Mouse (Mus musculus) MEL (cell line): ENCODE data around the gene Ttll8. TPM values are rescaled to one million over a fixed set of nuclear protein-coding genes. Genes with fewer than 3 reads are reported as not detected.

Experiments
- DNase-seq: peaks from one replicate; pipeline ENCODE4 v3.0.0; 2011; ENCODE audit warnings: low read depth, low spot score
- H3K27ac ChIP-seq: 2 replicates; pipeline ENCODE4 v1.5.1; 2012; ENCODE audit warnings: low read depth, mild to moderate bottlenecking, control low read depth, low read length, moderate library complexity; ENCODE audit not compliant: control insufficient read depth
- H3K27me3 ChIP-seq, 2 experiments: fragments of 150-350 bp in 1 of 2; sonication (generic) in 1 of 2; 2 replicates each; pipeline ENCODE4 v1.6.1; 2012; ENCODE audit warnings: low read length in 2 of 2, mild to moderate bottlenecking in 2 of 2, improper control_type of control experiment in 1 of 2, moderate library complexity in 1 of 2; ENCODE audit not compliant: insufficient read depth in 2 of 2, control insufficient read depth in 1 of 2
- H3K36me3 ChIP-seq, 2 experiments: 2 replicates each; pipeline ENCODE4 v1.6.1; 2012 to 2014; ENCODE audit warnings: low read length in 2 of 2, improper control_type of control experiment in 1 of 2, inconsistent platforms in 1 of 2, mild to moderate bottlenecking in 1 of 2; ENCODE audit not compliant: insufficient read depth in 2 of 2, control insufficient read depth in 1 of 2
- H3K4me1 ChIP-seq, 2 experiments: fragments of 150-350 bp in 1 of 2; sonication (generic) in 1 of 2; 2 replicates each; pipeline ENCODE4 v1.6.1; 2012; ENCODE audit warnings: low read length in 2 of 2, improper control_type of control experiment in 1 of 2, mild to moderate bottlenecking in 1 of 2; ENCODE audit not compliant: insufficient read depth in 2 of 2, control insufficient read depth in 1 of 2
- H3K4me3 ChIP-seq, 2 experiments: fragments of 150-350 bp in 1 of 2; sonication (generic) in 1 of 2; 2 replicates each; pipeline ENCODE4 v1.5.1; 2012; ENCODE audit warnings: low read depth in 2 of 2, low read length in 2 of 2, mild to moderate bottlenecking in 2 of 2, moderate library complexity in 2 of 2, control low read depth in 1 of 2, improper control_type of control experiment in 1 of 2; ENCODE audit not compliant: control insufficient read depth in 1 of 2, insufficient read depth in 1 of 2
- H3K79me2 ChIP-seq: 2 replicates; pipeline ENCODE4 v1.6.1; 2012; ENCODE audit warnings: mild to moderate bottlenecking, low read length, moderate library complexity; ENCODE audit not compliant: control insufficient read depth, poor library complexity, insufficient read depth
- H3K9ac ChIP-seq: 2 replicates; pipeline ENCODE4 v1.6.1; 2012; ENCODE audit warnings: low read depth, mild to moderate bottlenecking, control low read depth, low read length, moderate library complexity; ENCODE audit not compliant: control insufficient read depth, poor library complexity, severe bottlenecking
- H3K9me3 ChIP-seq: fragments of 150-350 bp; sonication (generic); replicated peaks from 2 replicates; pipeline ENCODE4 v1.6.1; 2012; ENCODE audit warnings: mild to moderate bottlenecking, low read length, improper control_type of control experiment, moderate library complexity; ENCODE audit not compliant: insufficient read depth
- ELF1 ChIP-seq: IDR thresholded peaks from 2 replicates; pipeline ENCODE4 v1.6.1; 2014; ENCODE audit warnings: low read depth, mild to moderate bottlenecking, inconsistent platforms, low read length, improper control_type of control experiment, moderate library complexity
- GATA1 ChIP-seq: IDR thresholded peaks from 2 replicates; pipeline ENCODE4 v1.6.1; 2011; ENCODE audit warnings: low read depth, low read length, improper control_type of control experiment
- HCFC1 ChIP-seq: IDR thresholded peaks from 2 replicates; pipeline ENCODE4 v1.6.1; 2012; ENCODE audit warnings: low read depth, mild to moderate bottlenecking, inconsistent platforms, low read length, improper control_type of control experiment, moderate library complexity
- KAT2A ChIP-seq: conservative IDR thresholded peaks from 2 replicates; pipeline ENCODE4 v1.6.1; 2012; ENCODE audit warnings: low read depth, low read length, improper control_type of control experiment, inconsistent platforms
- MAFK ChIP-seq: IDR thresholded peaks from 2 replicates; pipeline ENCODE4 v1.6.1; 2011; ENCODE audit warnings: low read depth, mild to moderate bottlenecking, low read length, improper control_type of control experiment, borderline replicate concordance
- MYB ChIP-seq: IDR thresholded peaks from 2 replicates; pipeline ENCODE4 v1.6.1; 2011; ENCODE audit warnings: mild to moderate bottlenecking, low read depth, low read length, improper control_type of control experiment
- NRF1 ChIP-seq: IDR thresholded peaks from 2 replicates; pipeline ENCODE4 v1.6.1; 2014; ENCODE audit warnings: low read depth, mild to moderate bottlenecking, inconsistent platforms, low read length, improper control_type of control experiment, moderate library complexity; ENCODE audit not compliant: poor library complexity, insufficient read depth, severe bottlenecking
- POLR2A ChIP-seq, 2 experiments: IDR thresholded peaks; 2 replicates each; pipeline ENCODE4 v1.6.1; 2011 to 2012; ENCODE audit warnings: low read length in 2 of 2, mild to moderate bottlenecking in 2 of 2, control low read depth in 1 of 2, improper control_type of control experiment in 1 of 2, low read depth in 1 of 2, moderate library complexity in 1 of 2; ENCODE audit not compliant: control insufficient read depth in 1 of 2, insufficient read depth in 1 of 2, poor library complexity in 1 of 2
- RAD21 ChIP-seq: IDR thresholded peaks from 2 replicates; pipeline ENCODE4 v1.6.1; 2011; ENCODE audit warnings: mild to moderate bottlenecking, low read depth, low read length, improper control_type of control experiment
- RCOR1 ChIP-seq: IDR thresholded peaks from 2 replicates; pipeline ENCODE4 v1.6.1; 2012; ENCODE audit warnings: low read depth, mild to moderate bottlenecking, inconsistent platforms, low read length, improper control_type of control experiment
- SIN3A ChIP-seq: IDR thresholded peaks from 2 replicates; pipeline ENCODE4 v1.6.1; 2012; ENCODE audit warnings: low read length, improper control_type of control experiment, inconsistent platforms
- TCF12 ChIP-seq: IDR thresholded peaks from 2 replicates; pipeline ENCODE4 v1.6.1; 2014; ENCODE audit warnings: low read depth, mild to moderate bottlenecking, inconsistent platforms, low read length, improper control_type of control experiment, moderate library complexity
- USF1 ChIP-seq: IDR thresholded peaks from 2 replicates; pipeline ENCODE4 v1.6.1; 2014; ENCODE audit warnings: low read depth, mild to moderate bottlenecking, inconsistent platforms, low read length, improper control_type of control experiment, moderate library complexity
- ZC3H11A ChIP-seq: IDR thresholded peaks from 2 replicates; pipeline ENCODE4 v1.6.1; 2012; ENCODE audit warnings: low read depth, mild to moderate bottlenecking, inconsistent platforms, low read length, improper control_type of control experiment
- ZMIZ1 ChIP-seq: IDR thresholded peaks from 2 replicates; pipeline ENCODE4 v1.6.1; 2012; ENCODE audit warnings: low read depth, mild to moderate bottlenecking, inconsistent platforms, low read length, improper control_type of control experiment, moderate library complexity
- ZNF384 ChIP-seq: IDR thresholded peaks from 2 replicates; pipeline ENCODE4 v1.6.1; 2012; ENCODE audit warnings: low read depth, mild to moderate bottlenecking, inconsistent platforms, low read length, improper control_type of control experiment
- polyA plus RNA-seq, 2 experiments: library from polyadenylated mRNA; stranded (reverse) in 1 of 2; unstranded in 1 of 2; fragments of >175 nt in 1 of 2; fragments of >200 nt in 1 of 2; gene quantifications; 2 replicates each; pipeline versions ENCODE4 v1.2.1 to v1.2.4; 2012; ENCODE audit warnings: low replicate concordance in 2 of 2, low read depth in 1 of 2; ENCODE audit not compliant: insufficient read length in 2 of 2, insufficient read depth in 1 of 2, missing spikeins in 1 of 2
- total RNA-seq: library from RNA; depleted of rRNA; stranded (reverse); fragments of 300-350 nt; gene quantifications from 2 replicates; pipeline ENCODE4 v1.2.3, GENCODE M21; 2012

The Ttll8 gene
- total and polyA plus RNA-seq, 3 experiments = not detected

- no peak for DNase-seq
- no peak overlapping the region for H3K4me3 ChIP-seq
- H3K4me1 ChIP-seq = no peaks in the 10 kb centered on the region
- TF ChIP-seq MAFK (no peak), RCOR1 (no peak), SIN3A (no peak), MYB (no peak), GATA1 (no peak)
- TF ChIP-seq, all 39 proteins: peak for 0
- Histone ChIP-seq H3K36me3 (no peaks in the 10 kb centered on the region), H3K79me2 (no peaks in the 10 kb centered on the region), H3K9ac (no peak overlapping the region), H3K27ac (no peak overlapping the region), H3K27me3 (peaks cover 2 to 15% of the 10 kb centered on the region in 2 experiments; a peak in 3 of 4 replicates), H3K9me3 (no peaks in the 10 kb centered on the region)
Measured at GRCm38 (mm10) chr15:88849621-88850020, 104.6 kb downstream of the Ttll8 start.

GRCm38 (mm10) chr15:88848661-88849060 lies 105.6 kb downstream of the Ttll8 start:
- Histone ChIP-seq H3K27ac (no peak overlapping the region), H3K27me3 (peaks cover 2 to 13% of the 10 kb centered on the region in 2 experiments; a peak in 3 of 4 replicates), H3K4me1 (no peaks in the 10 kb centered on the region), H3K79me2 (no peaks in the 10 kb centered on the region), H3K9ac (no peak overlapping the region), H3K4me3 (no peak overlapping the region), H3K9me3 (no peaks in the 10 kb centered on the region), H3K36me3 (no peaks in the 10 kb centered on the region)
- DNase-seq = no peak
- TF ChIP-seq TCF12 = no peak
- TF ChIP-seq ZC3H11A = no peak
- no peak for TF ChIP-seq HCFC1
- TF ChIP-seq ELF1 = no peak
- no peak for TF ChIP-seq KAT2A
- no peak for TF ChIP-seq NRF1
- TF ChIP-seq USF1 = no peak
- TF ChIP-seq POLR2A (IDR thresholded peaks at IDR 0.05; ENCODE audit: control insufficient read depth in 1 of 2, insufficient read depth in 1 of 2, low read depth in 1 of 2, low read length in 2 of 2, poor library complexity in 1 of 2) = no peak
- no peak for TF ChIP-seq ZNF384

GRCm38 (mm10) chr15:88844966-88845365 lies 109.3 kb downstream of the Ttll8 start:
- no peaks in the 10 kb centered on the region for H3K4me1 ChIP-seq
- H3K4me3 ChIP-seq = no peak overlapping the region
- no peaks in the 10 kb centered on the region for H3K36me3 ChIP-seq
- H3K27ac ChIP-seq = no peak overlapping the region
- peaks cover 2 to 3% of the 10 kb centered on the region in 2 experiments; a peak in 2 of 4 replicates for H3K27me3 ChIP-seq
- TF ChIP-seq RAD21 (no peak), ZMIZ1 (no peak), NRF1 (no peak), MAFK (no peak)
- no peak for DNase-seq
- no peaks in the 10 kb centered on the region for H3K79me2 ChIP-seq
- no peaks in the 10 kb centered on the region for H3K9me3 ChIP-seq
- no peak overlapping the region for H3K9ac ChIP-seq
